Mouse (Mus musculus): ENCODE measurements around the gene Man2a2.
"Not testable (repeated sequence)": the region's sequence is repeated elsewhere in the genome, so short reads cannot be mapped to it uniquely, and the experiment has no call there.

Man2a2 gene

GRCm38 (mm10) chr7:80339371-80339770 lies 31.8 kb downstream of the Man2a2 start:
- no peak for DNase-seq (ENCODE audit: low spot score in 2 of 2)

DNA sequence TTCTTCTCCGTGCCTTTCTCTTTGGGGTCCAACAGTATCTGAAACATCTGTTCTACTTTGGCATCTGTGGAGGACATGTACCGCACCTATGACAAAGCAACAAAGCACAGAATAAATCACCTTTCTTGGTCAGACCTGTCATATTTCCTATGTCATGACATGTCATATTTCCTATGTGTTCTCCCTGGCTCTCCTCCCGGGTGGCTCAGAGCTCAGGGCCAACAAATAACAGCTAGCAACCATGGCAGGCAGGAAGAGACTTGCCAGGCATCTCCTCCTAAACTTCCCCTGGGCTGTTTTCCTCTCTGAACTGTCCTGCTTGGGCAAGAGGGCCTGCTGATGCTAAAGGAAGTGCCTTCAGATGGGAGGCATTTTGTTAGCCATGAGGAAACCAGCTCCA lies 34.2 kb downstream of the Man2a2 start:
- DNase-seq (ENCODE audit: low spot score in 2 of 2): no peak

DNA sequence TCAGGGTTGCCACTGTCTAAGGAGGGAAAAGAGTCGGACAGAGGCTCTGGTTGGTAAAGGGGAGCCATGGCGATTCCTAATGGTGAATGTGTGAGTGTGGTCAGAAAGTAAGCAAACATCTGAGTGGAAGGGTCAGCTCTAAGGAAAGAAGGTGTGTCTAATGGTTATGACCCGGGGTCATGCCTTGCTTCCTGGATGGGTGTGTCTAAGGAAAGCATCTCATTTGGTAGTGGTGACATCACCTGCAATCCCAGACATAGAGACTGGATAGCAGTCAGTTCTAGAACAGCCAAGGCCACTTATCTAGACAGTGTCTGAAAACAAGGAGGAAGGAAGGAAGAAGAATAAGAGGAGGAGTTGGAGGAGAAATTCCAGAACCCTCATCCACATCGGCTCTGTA lies 36.3 kb downstream of the Man2a2 start:
- DNase-seq (ENCODE audit: low spot score in 2 of 2): no peak

- no peak for DNase-seq (ENCODE audit: low spot score in 2 of 2)
These were observed 39.7 kb downstream of the Man2a2 start for GRCm38 (mm10) chr7:80331433-80331832.

DNA sequence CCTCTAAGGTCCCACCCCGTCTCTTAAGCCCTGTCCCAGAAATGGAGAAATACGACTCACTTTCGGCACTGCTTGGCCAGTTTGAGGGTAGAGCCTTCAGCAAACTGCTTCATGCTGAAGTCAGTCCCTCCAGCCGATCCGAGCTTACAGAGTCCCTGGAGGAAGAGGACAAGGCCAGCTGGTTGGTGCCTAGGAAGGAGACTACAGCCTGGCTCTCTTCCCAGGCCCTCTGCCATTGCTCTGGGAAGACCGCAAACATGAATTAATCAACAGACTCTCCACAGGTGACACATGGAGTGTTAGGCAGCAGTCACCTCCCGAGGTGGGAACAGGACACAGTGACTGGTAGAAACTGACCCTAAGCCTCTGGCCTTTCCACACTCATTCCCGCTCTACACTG lies 40.9 kb downstream of the Man2a2 start:
- DNase-seq (ENCODE audit: low spot score in 2 of 2): no peak

GRCm38 (mm10) chr7:80326076-80326475 lies 45.1 kb downstream of the Man2a2 start:
- DNase-seq (ENCODE audit: low spot score in 2 of 2): no peak

DNA sequence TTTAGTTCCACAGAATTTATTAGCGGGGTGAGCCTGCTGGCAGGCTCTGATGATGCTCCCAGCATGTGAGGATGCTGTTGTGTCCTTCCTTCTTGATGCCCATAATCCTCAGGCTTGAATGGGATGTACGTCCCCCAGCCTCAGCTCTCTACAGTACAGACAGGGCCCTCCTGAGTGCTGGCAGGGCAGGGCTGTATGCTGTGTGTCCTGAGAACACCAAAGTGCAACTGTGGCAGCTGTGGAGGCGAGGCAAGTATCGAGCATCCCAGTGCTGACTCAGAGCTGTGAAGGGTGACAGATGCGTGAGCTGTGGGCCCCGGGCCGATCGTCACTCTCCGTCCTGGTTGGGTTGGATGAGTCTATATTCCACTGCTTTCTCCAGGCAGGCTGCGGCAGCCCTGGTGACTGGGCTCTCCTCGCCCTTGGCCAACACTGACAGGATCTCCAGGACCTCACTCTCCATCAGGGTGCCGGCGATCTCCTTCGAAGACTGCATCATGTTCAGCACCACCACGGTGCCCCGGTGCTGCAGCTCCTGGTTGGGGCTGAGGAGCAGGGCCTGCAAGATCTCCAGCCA lies 45.8 kb downstream of the Man2a2 start:
- no peak for DNase-seq (ENCODE audit: low spot score in 2 of 2)

DNA sequence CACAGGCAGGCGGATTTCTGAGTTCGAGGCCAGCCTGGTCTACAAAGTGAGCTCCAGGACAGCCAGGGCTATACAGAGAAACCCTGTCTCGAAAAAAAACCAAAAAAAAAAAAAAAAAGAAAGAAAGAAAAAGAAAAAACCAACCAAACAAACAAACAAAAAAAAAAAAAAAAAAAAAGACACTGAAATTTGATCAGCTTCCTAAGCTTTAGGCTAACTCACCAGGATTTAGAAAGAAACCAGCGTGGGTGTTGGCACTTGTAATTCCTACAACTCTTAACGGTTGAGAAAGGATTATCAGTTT lies 46.4 kb downstream of the Man2a2 start:
- not testable (repeated sequence) for DNase-seq (ENCODE audit: low spot score in 2 of 2)

DNA sequence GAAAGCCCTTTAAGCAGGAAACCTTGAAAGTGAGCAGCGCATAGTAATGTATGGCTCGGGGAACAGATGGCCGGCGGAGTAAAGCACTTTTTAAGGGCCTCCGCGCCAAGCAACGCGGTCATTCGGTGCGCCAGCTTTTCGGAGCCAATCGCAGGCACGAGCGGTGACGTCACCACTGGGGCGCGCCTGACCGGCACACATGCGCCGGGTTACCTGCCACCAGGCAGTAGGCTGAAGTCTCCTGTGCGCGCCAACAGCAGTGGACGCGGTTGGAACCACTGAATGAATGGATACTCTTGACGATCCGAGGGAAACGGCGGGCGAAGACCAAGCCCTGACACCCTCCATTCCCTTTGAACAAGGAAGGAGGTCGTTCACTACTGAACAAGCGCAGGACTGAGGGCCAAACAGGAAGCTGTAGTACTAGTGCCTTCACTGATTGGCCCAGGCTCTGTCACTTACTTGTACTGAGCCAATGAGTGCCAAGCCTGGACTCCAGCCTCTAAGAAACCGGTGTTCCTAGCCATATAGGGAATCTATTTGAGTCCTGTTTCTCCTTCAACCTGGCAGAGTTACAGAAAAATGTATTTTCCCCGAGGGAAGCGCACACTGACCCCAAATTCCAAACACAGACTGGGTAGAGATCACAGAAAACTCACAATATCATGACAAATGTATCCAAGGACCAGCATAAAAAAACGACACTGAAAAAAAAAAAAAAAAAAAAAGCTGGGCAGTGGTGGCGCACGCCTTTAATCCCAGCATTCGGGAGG lies 46.9 kb downstream of the Man2a2 start, which contains the start of gene Rccd1:
Gene Rccd1, minus strand, starts transcription at position 412 of the 773 bp plus-strand sequence.
- DNase-seq (ENCODE audit: low spot score in 2 of 2): peak; percentile 90 to 95

- DNase-seq (ENCODE audit: low spot score in 2 of 2): no peak
These were observed 47.8 kb downstream of the Man2a2 start for GRCm38 (mm10) chr7:80323336-80323735.

DNA sequence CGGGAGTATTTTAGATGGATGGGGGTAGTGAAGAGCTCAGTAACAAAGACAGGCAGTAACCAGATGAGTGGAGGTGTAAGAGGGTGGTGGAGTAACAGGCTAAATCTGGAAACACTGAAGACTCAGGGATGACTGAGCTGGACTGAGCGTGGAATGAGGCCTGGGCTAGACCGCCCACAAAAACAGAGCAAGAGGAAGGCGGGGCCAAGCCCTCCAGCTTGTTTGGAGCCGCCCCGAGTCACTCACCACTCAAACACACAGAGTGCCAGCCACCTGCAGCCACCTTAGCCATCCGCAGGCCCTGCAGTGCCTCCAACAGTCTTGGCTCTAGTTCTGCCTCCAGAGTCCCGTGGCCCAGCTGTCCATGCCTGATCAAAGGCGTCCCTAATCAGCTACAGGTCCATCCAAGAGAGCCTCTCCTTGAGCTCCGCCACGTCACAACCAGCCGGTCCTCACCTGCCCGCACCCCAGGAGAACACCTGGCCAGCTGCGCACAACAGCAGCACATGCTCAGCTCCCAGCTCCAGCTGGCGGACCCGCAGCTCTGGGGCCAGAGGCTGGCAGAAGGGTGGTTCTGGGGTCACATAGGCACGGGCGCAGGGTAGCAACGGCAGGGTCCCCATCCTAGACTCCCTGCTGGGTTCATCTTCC lies 51.2 kb downstream of the Man2a2 start:
- DNase-seq (ENCODE audit: low spot score in 2 of 2): no peak

GRCm38 (mm10) chr7:80318670-80319069 lies 52.5 kb downstream of the Man2a2 start:
- no peak for DNase-seq (ENCODE audit: low spot score in 2 of 2)

- no peak for DNase-seq (ENCODE audit: low spot score in 2 of 2)
These were observed 53.6 kb downstream of the Man2a2 start for GRCm38 (mm10) chr7:80317439-80318115.

GRCm38 (mm10) chr7:80315733-80316132 lies 55.4 kb downstream of the Man2a2 start:
- DNase-seq (ENCODE audit: low spot score in 2 of 2): no peak

DNA sequence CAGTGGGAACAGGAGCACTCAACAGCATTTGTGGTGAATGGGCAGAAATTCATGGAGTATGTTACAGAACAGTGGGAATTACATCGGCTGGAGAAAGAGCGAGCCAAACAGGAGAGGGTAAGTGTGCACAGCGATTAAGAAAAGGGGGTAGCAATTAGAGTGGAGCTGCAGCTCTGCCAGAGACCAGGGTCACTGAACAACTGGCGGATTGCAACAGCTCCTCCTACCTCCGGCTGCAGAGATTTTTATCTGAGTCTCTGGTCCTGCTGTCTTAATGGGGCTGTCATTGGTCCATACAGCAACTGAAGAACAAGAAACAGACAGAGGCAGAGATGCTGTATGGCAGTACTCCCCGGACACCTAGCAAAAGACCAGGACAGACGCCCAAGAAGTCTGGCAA lies 60.4 kb downstream of the Man2a2 start:
- DNase-seq (ENCODE audit: low spot score in 2 of 2): no peak

- DNase-seq (ENCODE audit: low spot score in 2 of 2): no peak
These were observed 63.4 kb downstream of the Man2a2 start for GRCm38 (mm10) chr7:80307766-80308165.

GRCm38 (mm10) chr7:80301522-80301921 lies 69.7 kb downstream of the Man2a2 start:
- no peak for DNase-seq (ENCODE audit: low spot score in 2 of 2)

GRCm38 (mm10) chr7:80299568-80299967 lies 71.6 kb downstream of the Man2a2 start:
- no peak for DNase-seq (ENCODE audit: low spot score in 2 of 2)
